Mouse (Mus musculus) c-Kit-negative CD71-positive TER-119-positive erythroid progenitor cells, embryonic 14.5 days (primary cell): Measurements from ENCODE around the gene Clic5.
A peak's percentile ranks its signal among the peaks of the same experiment; 100 is the strongest.

Experiments
- DNase-seq: peaks from one replicate; pipeline ENCODE4 v3.0.0-alpha.2; 2013; ENCODE audit warnings: low read depth, low spot score

The Clic5 gene

GRCm38 (mm10) chr17:44192981-44193380 lies 4.6 kb downstream of the Clic5 start:
- no peak for DNase-seq

GRCm38 (mm10) chr17:44199158-44199557 lies 10.8 kb downstream of the Clic5 start:
- no peak for DNase-seq

GRCm38 (mm10) chr17:44202952-44203351 lies 14.6 kb downstream of the Clic5 start:
- DNase-seq = no peak

GRCm38 (mm10) chr17:44204787-44205186 lies 16.4 kb downstream of the Clic5 start:
- DNase-seq = no peak

GRCm38 (mm10) chr17:44205562-44205961 lies 17.2 kb downstream of the Clic5 start:
- DNase-seq = no peak

- DNase-seq = no peak
Measured at GRCm38 (mm10) chr17:44208900-44209299, 20.5 kb downstream of the Clic5 start.

GRCm38 (mm10) chr17:44212960-44213619 lies 24.7 kb downstream of the Clic5 start:
- no peak for DNase-seq

GRCm38 (mm10) chr17:44215196-44215799 lies 26.9 kb downstream of the Clic5 start:
- no peak for DNase-seq

GRCm38 (mm10) chr17:44217185-44217584 lies 28.8 kb downstream of the Clic5 start:
- DNase-seq = no peak

GRCm38 (mm10) chr17:44219943-44220342 lies 31.6 kb downstream of the Clic5 start:
- no peak for DNase-seq

GRCm38 (mm10) chr17:44228428-44228827 lies 40.0 kb downstream of the Clic5 start:
- no peak for DNase-seq

- DNase-seq = no peak
Measured at GRCm38 (mm10) chr17:44230083-44230482, 41.7 kb downstream of the Clic5 start.

- DNase-seq = no peak
Measured at GRCm38 (mm10) chr17:44239030-44239721, 50.8 kb downstream of the Clic5 start.

GRCm38 (mm10) chr17:44240742-44241141 lies 52.4 kb downstream of the Clic5 start:
- no peak for DNase-seq

- DNase-seq = no peak
Measured at GRCm38 (mm10) chr17:44244096-44244495, 55.7 kb downstream of the Clic5 start.

- DNase-seq = no peak
Measured at GRCm38 (mm10) chr17:44244625-44245024, 56.2 kb downstream of the Clic5 start.

GRCm38 (mm10) chr17:44246153-44246700 lies 57.8 kb downstream of the Clic5 start:
- no peak for DNase-seq

- no peak for DNase-seq
Measured at GRCm38 (mm10) chr17:44249544-44249943, 61.2 kb downstream of the Clic5 start.

- DNase-seq = no peak
Measured at GRCm38 (mm10) chr17:44252653-44253052, 64.3 kb downstream of the Clic5 start.

- DNase-seq = no peak
Measured at GRCm38 (mm10) chr17:44254698-44255097, 66.3 kb downstream of the Clic5 start.

- DNase-seq = peak; percentile 19
Measured at GRCm38 (mm10) chr17:44256583-44256982, 68.2 kb downstream of the Clic5 start.

GRCm38 (mm10) chr17:44259245-44259644 lies 70.9 kb downstream of the Clic5 start:
- DNase-seq = no peak
